Mouse (Mus musculus) brain, embryonic 14.5 days (tissue): ENCODE data around the gene Sec23ip.

Experiments
- CTCF ChIP-seq: fragments of 200-500 bp; IDR thresholded peaks from 2 replicates; pipeline ENCODE4 v1.5.1; 2012; ENCODE audit warnings: inconsistent platforms, mild to moderate bottlenecking, moderate library complexity, borderline replicate concordance; ENCODE audit not compliant: insufficient read depth, insufficient read length; ENCODE audit errors: extremely low read depth
- POLR2A ChIP-seq: fragments of 200-500 bp; IDR thresholded peaks from 2 replicates; pipeline ENCODE4 v1.6.1; 2012; ENCODE audit warnings: mild to moderate bottlenecking, inconsistent platforms, borderline replicate concordance; ENCODE audit not compliant: poor library complexity, insufficient read depth, insufficient read length, severe bottlenecking; ENCODE audit errors: extremely low read depth

DNA sequence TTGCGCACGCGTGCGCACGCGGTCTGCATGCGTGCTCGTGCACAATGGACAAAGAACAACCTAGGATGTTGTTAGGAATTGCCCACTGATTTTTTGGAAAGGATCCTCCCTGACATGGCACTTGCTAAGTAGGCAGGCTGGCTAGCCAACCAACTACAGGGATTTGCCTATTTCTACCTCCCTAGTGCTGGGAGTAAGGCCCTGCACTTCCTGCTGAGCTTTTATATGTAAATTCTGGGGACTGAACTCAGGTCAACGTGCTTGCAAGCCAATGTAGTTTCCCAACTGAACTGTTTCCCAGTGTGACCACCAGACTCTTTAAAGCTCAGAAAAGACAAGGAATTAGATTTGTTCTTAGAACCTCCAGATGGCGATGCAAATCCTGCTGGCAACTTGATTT lies 17.7 kb upstream of the Sec23ip start:
- TF ChIP-seq CTCF = no peak
- no peak for TF ChIP-seq POLR2A
